45 mouse cellular contexts compared by ENCODE assay signal in genomic region chr6:129126861-129127260, GRCm38 (mm10). TPM values are rescaled to one million over a fixed set of nuclear protein-coding genes. Genes with fewer than 3 reads are reported as not detected.
"Had no signal": no experiment of that assay in that cellular context is flagged by ENCODE, and none has a peak within 500 bp of the region (broad histone marks: within the 10 kb centered on the region; RNA-seq: fewer than 3 reads in every experiment).

No protein-coding gene starts in this region.

- H3K27ac ChIP-seq: heart, embryonic 13.5 days; heart, embryonic 15.5 days; hindbrain, embryonic 10.5 days; hindbrain, embryonic 12.5 days; hindbrain, embryonic 13.5 days; hindbrain, embryonic 14.5 days; hindbrain, embryonic 15.5 days; hindbrain, postnatal 0 days; intestine, embryonic 15.5 days; kidney, embryonic 15.5 days; kidney, postnatal 0 days; layer of hippocampus, adult 2 months; left cerebral cortex, adult 2 months had no signal

- H3K27me3 ChIP-seq: heart, embryonic 12.5 days; heart, embryonic 13.5 days; heart, embryonic 15.5 days; hindbrain, embryonic 12.5 days; hindbrain, embryonic 13.5 days; hindbrain, embryonic 15.5 days; intestine, embryonic 15.5 days; kidney, embryonic 15.5 days had no signal

- H3K36me3 ChIP-seq: heart, embryonic 12.5 days; heart, embryonic 13.5 days; heart, embryonic 15.5 days; hindbrain, embryonic 10.5 days; hindbrain, embryonic 12.5 days; hindbrain, embryonic 13.5 days; hindbrain, embryonic 15.5 days; intestine, embryonic 15.5 days; kidney, embryonic 15.5 days had no signal

- H3K4me3 ChIP-seq: heart, embryonic 12.5 days; heart, embryonic 13.5 days; heart, embryonic 15.5 days; hindbrain, embryonic 10.5 days; hindbrain, embryonic 12.5 days; hindbrain, embryonic 13.5 days; hindbrain, embryonic 15.5 days; intestine, embryonic 15.5 days; kidney, embryonic 15.5 days; layer of hippocampus, adult 2 months; left cerebral cortex, adult 2 months had no signal

- H3K4me1 ChIP-seq: heart, embryonic 12.5 days; heart, embryonic 13.5 days; heart, embryonic 15.5 days; hindbrain, embryonic 10.5 days; hindbrain, embryonic 12.5 days; hindbrain, embryonic 13.5 days; hindbrain, embryonic 15.5 days; intestine, embryonic 15.5 days; kidney, embryonic 15.5 days had no signal

- H3K9me3 ChIP-seq: heart, embryonic 12.5 days; heart, embryonic 15.5 days; hindbrain, embryonic 10.5 days; hindbrain, embryonic 12.5 days; intestine, embryonic 15.5 days; kidney, embryonic 15.5 days had no signal

- DNase-seq: heart, postnatal 10 days; heart, postnatal 14 days; heart, postnatal 36 days; heart, postnatal 4 days; kidney, adult 11 months; kidney, adult 18-20 months; kidney, adult 2 months; kidney, adult 8-10 months; kidney, adult 9 months; kidney, postnatal 10 days; kidney, postnatal 14 days; kidney, postnatal 25 days; kidney, postnatal 36 days; kidney, postnatal 4 days; layer of hippocampus, adult 9-11 months; layer of hippocampus, postnatal 36 days had no signal

RNA-seq across cellular contexts. Expression of gene Clec2e, which starts 26.1 kb away (rescaled TPM):
- total RNA-seq: heart, postnatal 10 days; heart, postnatal 36 days; heart, postnatal 4 days; hematopoietic stem cell, adult 5-6 weeks; hindbrain, postnatal 0 days; layer of hippocampus, adult 18-20 months; layer of hippocampus, adult 2 months; layer of hippocampus, adult 8-10 months; layer of hippocampus, postnatal 10 days; layer of hippocampus, postnatal 14 days; layer of hippocampus, postnatal 25 days; layer of hippocampus, postnatal 36 days; left cerebral cortex, adult 18-20 months; left cerebral cortex, adult 2 months; left cerebral cortex, adult 8-10 months had no signal
- polyA plus RNA-seq: heart, embryonic 12.5 days; heart, embryonic 13.5 days; heart, embryonic 14.5 days; heart, embryonic 15.5 days; heart, postnatal 0 days; hindbrain, embryonic 10.5 days; hindbrain, embryonic 11.5 days; hindbrain, embryonic 12.5 days; hindbrain, embryonic 13.5 days; hindbrain, embryonic 14.5 days; hindbrain, embryonic 15.5 days; hindbrain, embryonic 16.5 days; hindbrain, postnatal 0 days; inflammation-experienced regulatory T-cells, adult 6 months; kidney, adult 2 months; kidney, embryonic 14.5 days; kidney, embryonic 16.5 days; kidney, postnatal 0 days had no signal

RNA-seq across cellular contexts. Expression of gene Clec2d, which starts 53.6 kb away (rescaled TPM):
- polyA plus RNA-seq: hindbrain, embryonic 10.5 days; hindbrain, embryonic 11.5 days; hindbrain, embryonic 12.5 days; hindbrain, embryonic 13.5 days; hindbrain, postnatal 0 days had no signal
